Mouse (Mus musculus): ENCODE results near the gene Dnal1. TPM values are rescaled to one million over a fixed set of nuclear protein-coding genes. Genes with fewer than 3 reads are reported as not detected.

The Dnal1 gene
- total and polyA plus RNA-seq, 3 experiments, result 1.3 to 1.7 TPM; not detected in 1

- no peak overlapping the region for H3K9ac ChIP-seq (ENCODE audit: control insufficient read depth, low read depth, low read length, poor library complexity, severe bottlenecking)
- H3K79me2 ChIP-seq (ENCODE audit: control insufficient read depth, insufficient read depth, low read length, poor library complexity), result no peaks in the 10 kb centered on the region
- no peak for DNase-seq (ENCODE audit: low read depth, low spot score)
- no peak overlapping the region for H3K4me3 ChIP-seq (ENCODE audit: control insufficient read depth in 1 of 2, insufficient read depth in 1 of 2, low read depth in 2 of 2, low read length in 2 of 2)
- no peaks in the 10 kb centered on the region for H3K27me3 ChIP-seq (ENCODE audit: control insufficient read depth in 1 of 2, insufficient read depth in 2 of 2, low read length in 2 of 2)
- TF ChIP-seq SIN3A (IDR thresholded peaks at IDR 0.05; ENCODE audit: low read length) (no peak), CHD2 (IDR thresholded peaks at IDR 0.05; ENCODE audit: low read length) (no peak), CHD1 (IDR thresholded peaks at IDR 0.05; ENCODE audit: low read depth, low read length) (no peak), ELF1 (IDR thresholded peaks at IDR 0.05; ENCODE audit: low read depth, low read length) (no peak), RCOR1 (IDR thresholded peaks at IDR 0.05; ENCODE audit: low read depth, low read length) (no peak), KAT2A (conservative IDR thresholded peaks at IDR 0.05; ENCODE audit: low read depth, low read length) (no peak), MYC (IDR thresholded peaks at IDR 0.05; ENCODE audit: low read depth, low read length) (no peak), MXI1 (IDR thresholded peaks at IDR 0.05; ENCODE audit: low read depth, low read length) (no peak), TBP (IDR thresholded peaks at IDR 0.05; ENCODE audit: low read depth, low read length) (no peak), GATA1 (IDR thresholded peaks at IDR 0.05; ENCODE audit: low read depth, low read length) (no peak), USF1 (IDR thresholded peaks at IDR 0.05; ENCODE audit: low read depth, low read length) (no peak), MAFK (IDR thresholded peaks at IDR 0.05; ENCODE audit: borderline replicate concordance, low read depth, low read length) (no peak), TAL1 (IDR thresholded peaks at IDR 0.05; ENCODE audit: low read length) (no peak), NELFE (IDR thresholded peaks at IDR 0.05; ENCODE audit: low read depth, low read length) (no peak), HCFC1 (IDR thresholded peaks at IDR 0.05; ENCODE audit: low read depth, low read length) (no peak), E2F4 (IDR thresholded peaks at IDR 0.05; ENCODE audit: borderline replicate concordance, low read depth, low read length) (no peak), EP300 (IDR thresholded peaks at IDR 0.05; ENCODE audit: low read depth in 1 of 2, low read length in 2 of 2) (no peak), POLR2A (IDR thresholded peaks at IDR 0.05; ENCODE audit: control insufficient read depth in 1 of 2, insufficient read depth in 1 of 2, low read depth in 1 of 2, low read length in 2 of 2, poor library complexity in 1 of 2) (no peak)
- H3K27ac ChIP-seq (ENCODE audit: control insufficient read depth, low read depth, low read length), result no peak overlapping the region
- H3K4me1 ChIP-seq (ENCODE audit: control insufficient read depth in 1 of 2, insufficient read depth in 2 of 2, low read length in 2 of 2), result no peaks in the 10 kb centered on the region
- no peaks in the 10 kb centered on the region for H3K9me3 ChIP-seq (replicated peaks; ENCODE audit: insufficient read depth, low read length)
- H3K36me3 ChIP-seq (ENCODE audit: control insufficient read depth in 1 of 2, insufficient read depth in 2 of 2, low read length in 2 of 2), result no peaks in the 10 kb centered on the region
Measured at GRCm38 (mm10) chr12:84137131-84137530, 23.0 kb downstream of the Dnal1 start.

DNA sequence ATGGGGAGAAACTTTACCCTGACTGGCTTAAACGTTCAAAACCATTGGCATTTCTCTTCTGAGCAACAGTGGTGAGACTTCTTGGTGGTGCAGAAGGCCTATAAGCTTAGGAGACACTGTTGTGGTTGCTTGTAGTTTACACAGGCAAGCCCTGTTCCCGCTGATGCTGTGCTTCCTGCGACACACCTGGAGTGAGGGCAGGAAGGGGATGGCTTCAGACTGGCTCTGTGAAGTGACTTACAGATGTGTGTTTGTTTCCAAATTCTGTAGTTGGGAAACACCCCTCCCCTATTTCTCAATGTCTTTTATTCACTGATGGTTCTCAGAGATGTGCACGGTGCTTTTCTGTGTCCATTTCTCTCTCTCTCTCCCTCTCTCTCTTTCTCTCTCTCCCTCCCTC is 26.0 kb downstream of the Dnal1 start:
- H3K79me2 ChIP-seq (ENCODE audit: control insufficient read depth, insufficient read depth, low read length, poor library complexity), result no peaks in the 10 kb centered on the region
- H3K9ac ChIP-seq (ENCODE audit: control insufficient read depth, low read depth, low read length, poor library complexity, severe bottlenecking), result no peak overlapping the region
- H3K4me3 ChIP-seq (ENCODE audit: control insufficient read depth in 1 of 2, insufficient read depth in 1 of 2, low read depth in 2 of 2, low read length in 2 of 2), result no peak overlapping the region
- H3K27ac ChIP-seq (ENCODE audit: control insufficient read depth, low read depth, low read length), result no peak overlapping the region
- TF ChIP-seq KAT2A (conservative IDR thresholded peaks at IDR 0.05; ENCODE audit: low read depth, low read length) (no peak), HCFC1 (IDR thresholded peaks at IDR 0.05; ENCODE audit: low read depth, low read length) (no peak), CHD2 (IDR thresholded peaks at IDR 0.05; ENCODE audit: low read length) (no peak), GATA1 (IDR thresholded peaks at IDR 0.05; ENCODE audit: low read depth, low read length) (no peak), ZMIZ1 (IDR thresholded peaks at IDR 0.05; ENCODE audit: low read depth, low read length) (no peak), ZKSCAN1 (IDR thresholded peaks at IDR 0.05; ENCODE audit: low read depth, low read length) (no peak), USF1 (IDR thresholded peaks at IDR 0.05; ENCODE audit: low read depth, low read length) (no peak), BHLHE40 (IDR thresholded peaks at IDR 0.05; ENCODE audit: borderline replicate concordance, low read depth, low read length) (no peak), NELFE (IDR thresholded peaks at IDR 0.05; ENCODE audit: low read depth, low read length) (no peak), USF2 (IDR thresholded peaks at IDR 0.05; ENCODE audit: borderline replicate concordance in 1 of 2, insufficient read depth in 1 of 2, low read depth in 1 of 2, low read length in 2 of 2) (no peak), EP300 (IDR thresholded peaks at IDR 0.05; ENCODE audit: low read depth in 1 of 2, low read length in 2 of 2) (no peak), ZNF384 (IDR thresholded peaks at IDR 0.05; ENCODE audit: low read depth, low read length) (no peak)
- H3K4me1 ChIP-seq (ENCODE audit: control insufficient read depth in 1 of 2, insufficient read depth in 2 of 2, low read length in 2 of 2), result no peaks in the 10 kb centered on the region
- no peaks in the 10 kb centered on the region for H3K9me3 ChIP-seq (replicated peaks; ENCODE audit: insufficient read depth, low read length)
- no peaks in the 10 kb centered on the region for H3K27me3 ChIP-seq (ENCODE audit: control insufficient read depth in 1 of 2, insufficient read depth in 2 of 2, low read length in 2 of 2)
- no peak for DNase-seq (ENCODE audit: low read depth, low spot score)
- no peaks in the 10 kb centered on the region for H3K36me3 ChIP-seq (ENCODE audit: control insufficient read depth in 1 of 2, insufficient read depth in 2 of 2, low read length in 2 of 2)
